Mouse (Mus musculus) liver, embryonic 14.5 days (tissue): ENCODE results near the gene Moap1. TPM values are rescaled to one million over a fixed set of nuclear protein-coding genes. Genes with fewer than 3 reads are reported as not detected.

Experiments used
- ATAC-seq: fragments of 200-750 bp; cut with Nextera tagmentation; 2 replicates; pipeline ENCODE4 v1.8.0; 2017; ENCODE audit warnings: moderate number of reproducible peaks, mild to moderate bottlenecking, moderate library complexity; ENCODE audit not compliant: insufficient read depth
- DNase-seq, 3 experiments: peaks; one replicate each; pipeline ENCODE4 v3.0.0-alpha.2; 2012 to 2013; ENCODE audit warnings: low read depth in 3 of 3, low spot score in 3 of 3
- H3K27ac ChIP-seq: fragments of 300-500 bp; sonication (generic); 2 replicates; pipeline ENCODE4 v1.5.1; 2014; ENCODE audit warnings: moderate library complexity, mild to moderate bottlenecking, control low read depth, inconsistent platforms
- H3K27me3 ChIP-seq: fragments of 300-500 bp; sonication (generic); 2 replicates; pipeline ENCODE4 v1.6.1; 2014; ENCODE audit warnings: mild to moderate bottlenecking, low read length, moderate library complexity; ENCODE audit not compliant: control insufficient read depth, insufficient read depth
- H3K36me3 ChIP-seq: fragments of 300-500 bp; sonication (generic); replicated peaks from 2 replicates; pipeline ENCODE4 v1.6.1; 2014; ENCODE audit warnings: low read depth; ENCODE audit not compliant: control insufficient read depth, insufficient read depth
- H3K4me1 ChIP-seq, 2 experiments: fragments of 200-500 bp in 1 of 2; fragments of 300-500 bp in 1 of 2; sonication (generic) in 1 of 2; replicated peaks; 2 replicates each; pipeline ENCODE4 v1.6.1; 2012 to 2014; ENCODE audit warnings: antibody characterized with exemption in 1 of 2, inconsistent platforms in 1 of 2, low read length in 1 of 2; ENCODE audit not compliant: control insufficient read depth in 2 of 2, insufficient read depth in 2 of 2
- H3K4me2 ChIP-seq: fragments of 300-500 bp; sonication (generic); 2 replicates; pipeline ENCODE4 v1.6.1; 2014; ENCODE audit warnings: low read depth, mild to moderate bottlenecking, control low read depth, moderate library complexity
- H3K4me3 ChIP-seq, 2 experiments: fragments of 200-500 bp in 1 of 2; fragments of 300-500 bp in 1 of 2; sonication (generic) in 1 of 2; 2 replicates each; pipeline ENCODE4 v1.5.1; 2012 to 2014; ENCODE audit warnings: low read depth in 2 of 2, low read length in 2 of 2, mild to moderate bottlenecking in 2 of 2, control low read depth in 1 of 2, inconsistent platforms in 1 of 2, moderate library complexity in 1 of 2; ENCODE audit not compliant: insufficient read depth in 1 of 2
- H3K9ac ChIP-seq: fragments of 300-500 bp; sonication (generic); replicated peaks from 2 replicates; pipeline ENCODE4 v1.6.1; 2014; ENCODE audit warnings: mild to moderate bottlenecking, control low read depth, moderate library complexity
- H3K9me3 ChIP-seq: fragments of 300-500 bp; sonication (generic); 2 replicates; pipeline ENCODE4 v1.6.1; 2016; ENCODE audit warnings: low read length, mixed read lengths; ENCODE audit not compliant: control insufficient read depth
- CTCF ChIP-seq: IDR thresholded peaks from 2 replicates; pipeline ENCODE4 v1.5.1; 2016; ENCODE audit warnings: antibody characterized with exemption, low read depth, control low read depth
- EP300 ChIP-seq: IDR thresholded peaks from 2 replicates; pipeline ENCODE4 v1.6.1; 2016; ENCODE audit warnings: antibody characterized with exemption, low read depth
- WGBS: fragments of 180-500 bp; shearing (Covaris S2); extraction: QIAGEN DNeasy Blood & Tissue Kit; methylation state at CpG from one replicate; pipeline ENCODE4 v1.1.7; 2014; ENCODE audit not compliant: insufficient replicate concordance; 5-methylcytosine and 5-hydroxymethylcytosine counted together
- polyA plus RNA-seq, 2 experiments: library from polyadenylated mRNA; depleted of rRNA in 1 of 2; stranded (reverse) in 1 of 2; unstranded in 1 of 2; fragments of >200 nt; fragmentation: Nextera tagmentation in 1 of 2; extraction: Ambion mirVana in 1 of 2; gene quantifications; 2 replicates each; pipeline versions ENCODE4 v1.2.1 to v1.2.3; 2012 to 2014

Moap1 gene
- polyA plus RNA-seq, 2 experiments = 1.8 to 6.7 TPM

- no peaks in the 10 kb centered on the region for H3K9me3 ChIP-seq
- no peak overlapping the region for H3K27ac ChIP-seq
- no peak overlapping the region for H3K4me2 ChIP-seq
- no peaks in the 10 kb centered on the region for H3K36me3 ChIP-seq
- DNase-seq (no peak), ATAC-seq (no peak)
- peaks cover 0 to 20% of the 10 kb centered on the region in 2 experiments; a peak in 3 of 4 replicates for H3K4me1 ChIP-seq
- TF ChIP-seq CTCF (no peak), EP300 (no peak)
- H3K9ac ChIP-seq = no peak overlapping the region
- no peaks in the 10 kb centered on the region for H3K27me3 ChIP-seq
- H3K4me3 ChIP-seq = no peak overlapping the region
- WGBS = 61% methylated on average over 18 of the region's 18 CpGs
These were observed 47.9 kb downstream of the Moap1 start for GRCm38 (mm10) chr12:102695369-102696239.

Other genes starting within 250 kb of the Moap1 start
- gene Chga, start 188.7 kb downstream of the Moap1 start, polyA plus RNA-seq (2012; rRNA removed) = 0.87 and 1.2 TPM in 2 replicates
- gene Chga, start 188.7 kb downstream of the Moap1 start, polyA plus RNA-seq (2014; fragmentation: Nextera tagmentation; extraction: Ambion mirVana) = 1.9 and 2.7 TPM in 2 replicates
- gene Itpk1, start 38.7 kb downstream of the Moap1 start, polyA plus RNA-seq (2012; rRNA removed) = 2.0 and 2.3 TPM in 2 replicates
- 2.4 TPM in 2 replicates for gene Itpk1, start 38.7 kb downstream of the Moap1 start, polyA plus RNA-seq (2014; fragmentation: Nextera tagmentation; extraction: Ambion mirVana)
- gene Tmem251, start 101 bp upstream of the Moap1 start, polyA plus RNA-seq (2012; rRNA removed) = 2.0 TPM in 2 replicates
- gene Tmem251, start 101 bp upstream of the Moap1 start, polyA plus RNA-seq (2014; fragmentation: Nextera tagmentation; extraction: Ambion mirVana) = 6.6 and 6.7 TPM in 2 replicates
- not detected in 2 replicates for gene Gm28051, start 14.1 kb upstream of the Moap1 start, polyA plus RNA-seq (2012; rRNA removed)
- not detected in 2 replicates for gene Gm28051, start 14.1 kb upstream of the Moap1 start, polyA plus RNA-seq (2014; fragmentation: Nextera tagmentation; extraction: Ambion mirVana)
- 4.0 and 6.9 TPM in 2 replicates for gene Gon7, start 14.1 kb upstream of the Moap1 start, polyA plus RNA-seq (2012; rRNA removed)
- 9.3 and 10.8 TPM in 2 replicates for gene Gon7, start 14.1 kb upstream of the Moap1 start, polyA plus RNA-seq (2014; fragmentation: Nextera tagmentation; extraction: Ambion mirVana)
- 11.4 and 16.1 TPM in 2 replicates for gene Ubr7, start 14.3 kb upstream of the Moap1 start, polyA plus RNA-seq (2012; rRNA removed)
- 25.3 and 25.7 TPM in 2 replicates for gene Ubr7, start 14.3 kb upstream of the Moap1 start, polyA plus RNA-seq (2014; fragmentation: Nextera tagmentation; extraction: Ambion mirVana)
- gene Gm20604, start 15.0 kb upstream of the Moap1 start, polyA plus RNA-seq (2012; rRNA removed) = 3.7 and 6.1 TPM in 2 replicates
- gene Gm20604, start 15.0 kb upstream of the Moap1 start, polyA plus RNA-seq (2014; fragmentation: Nextera tagmentation; extraction: Ambion mirVana) = 8.1 and 9.3 TPM in 2 replicates
- 3.5 and 4.2 TPM in 2 replicates for gene Btbd7, start 134.8 kb upstream of the Moap1 start, polyA plus RNA-seq (2012; rRNA removed)
- 3.9 and 4.3 TPM in 2 replicates for gene Btbd7, start 134.8 kb upstream of the Moap1 start, polyA plus RNA-seq (2014; fragmentation: Nextera tagmentation; extraction: Ambion mirVana)
- gene Cox8c, start 155.7 kb upstream of the Moap1 start, polyA plus RNA-seq (2012; rRNA removed) = not detected in 2 replicates
- gene Cox8c, start 155.7 kb upstream of the Moap1 start, polyA plus RNA-seq (2014; fragmentation: Nextera tagmentation; extraction: Ambion mirVana) = not detected in 2 replicates
- 0.12 and 0.22 TPM in 2 replicates for gene Unc79, start 205.2 kb upstream of the Moap1 start, polyA plus RNA-seq (2012; rRNA removed)
- 0.04 TPM in 1 of 2 replicates, not detected in the other for gene Unc79, start 205.2 kb upstream of the Moap1 start, polyA plus RNA-seq (2014; fragmentation: Nextera tagmentation; extraction: Ambion mirVana)